Comparison of ENCODE assay signal across 8 mouse cellular contexts in the genomic region with DNA sequence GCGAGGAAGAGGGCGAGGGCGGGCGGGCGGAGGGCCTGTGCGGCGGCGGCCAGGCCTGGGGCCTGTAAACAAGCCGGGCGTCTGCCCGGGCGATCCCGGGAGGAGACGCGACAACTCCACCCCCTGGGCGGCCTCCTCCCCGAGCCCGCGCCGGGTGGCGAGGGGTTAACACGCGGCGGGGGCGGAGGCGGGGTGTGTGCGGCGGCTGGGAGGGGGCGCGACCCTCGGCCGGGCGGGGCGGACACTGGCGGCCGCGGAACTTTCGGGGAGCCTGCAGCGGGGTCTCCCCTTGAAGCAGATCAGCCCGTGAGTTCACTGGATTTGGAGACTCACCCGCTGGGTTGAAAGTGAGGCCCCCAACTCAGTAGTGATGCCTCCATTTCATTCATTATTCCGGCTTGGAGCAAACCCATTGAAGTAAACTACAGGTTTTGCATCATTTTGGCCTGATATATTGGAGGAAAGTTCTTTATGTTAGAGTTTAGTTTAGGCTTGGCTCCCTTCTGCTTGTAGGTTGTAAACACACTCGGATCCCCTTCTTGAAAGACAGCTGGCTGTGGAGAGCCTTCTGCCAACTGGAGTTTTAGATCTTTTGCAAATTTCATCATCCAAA. TPM values are rescaled to one million over a fixed set of nuclear protein-coding genes. Genes with fewer than 3 reads are reported as not detected.
A peak's percentile ranks its signal among the peaks of the same experiment; 100 is the strongest.
DNase-seq lines count a peak whose midpoint lies in the region; ATAC-seq and TF ChIP-seq lines count a peak whose summit lies in the region.

No protein-coding gene starts in this region.

- H3K4me2 ChIP-seq in heart, embryonic 11.5 days: peak overlapping the region; percentile 80
- H3K4me2 ChIP-seq in kidney, postnatal 0 days (ENCODE audit: low read length): peak overlapping the region; percentile 88
- H3K4me2 ChIP-seq in liver, embryonic 12.5 days: peak overlapping the region; percentile 86
- peak overlapping the region; percentile 58 for H3K4me2 ChIP-seq in stomach, embryonic 15.5 days

- H3K36me3 ChIP-seq in heart, embryonic 11.5 days (ENCODE audit: control insufficient read depth, insufficient read depth, low read length): no peaks in the 10 kb centered on the region
- no peaks in the 10 kb centered on the region for H3K36me3 ChIP-seq in kidney, postnatal 0 days (ENCODE audit: insufficient read depth, low read length)
- no peaks in the 10 kb centered on the region for H3K36me3 ChIP-seq in liver, embryonic 12.5 days
- H3K36me3 ChIP-seq in stomach, embryonic 15.5 days: no peaks in the 10 kb centered on the region

- DNase-seq in 3134 (ENCODE audit: extremely low read depth, insufficient read length, low spot score): peak; percentile 68
- peak; percentile 73 to 86 for DNase-seq in adrenal gland, postnatal 36 days
- DNase-seq in kidney, postnatal 0 days (ENCODE audit: low spot score): peak; percentile 80
- peak; percentile 17 to 25 for DNase-seq in natural killer cell, adult 2 months (ENCODE audit: low spot score in 2 of 2)

- TF ChIP-seq POLR2A in embryonic fibroblast, embryonic 13.5 days (IDR thresholded peaks at IDR 0.05; ENCODE audit: low read depth, low read length): peak; percentile 37; the same call in 1 of the 2 replicates

- under 1% methylated on average over 34 of the region's 43 CpGs for WGBS in heart, embryonic 11.5 days (ENCODE audit: insufficient replicate concordance)
- WGBS in kidney, postnatal 0 days: 2% methylated on average over 38 of the region's 43 CpGs
- WGBS in liver, embryonic 12.5 days (ENCODE audit: insufficient replicate concordance): under 1% methylated on average over 42 of the region's 43 CpGs
- under 1% methylated on average over 36 of the region's 43 CpGs for WGBS in stomach, embryonic 15.5 days

- H3K27ac ChIP-seq in embryonic fibroblast, embryonic 13.5 days (ENCODE audit: insufficient read depth, low read length): peak overlapping the region; percentile 81
- H3K27ac ChIP-seq in heart, embryonic 11.5 days (ENCODE audit: low read depth, low read length): peak overlapping the region; percentile 99
- H3K27ac ChIP-seq in kidney, postnatal 0 days: peak overlapping the region; percentile 99
- peak overlapping the region; percentile 98 for H3K27ac ChIP-seq in liver, embryonic 12.5 days
- H3K27ac ChIP-seq in stomach, embryonic 15.5 days: peak overlapping the region; percentile 97

- H3K9ac ChIP-seq in heart, embryonic 11.5 days (ENCODE audit: low read depth, low read length): peak overlapping the region; percentile 96
- H3K9ac ChIP-seq in kidney, postnatal 0 days (ENCODE audit: low read depth, low read length): peak overlapping the region; percentile 100
- peak overlapping the region; percentile 98 for H3K9ac ChIP-seq in liver, embryonic 12.5 days
- H3K9ac ChIP-seq in stomach, embryonic 15.5 days: peak overlapping the region; percentile 99

- TF ChIP-seq CTCF in embryonic fibroblast, embryonic 13.5 days (IDR thresholded peaks at IDR 0.05; ENCODE audit: borderline replicate concordance, insufficient read depth, low read length): no peak
- no peak for TF ChIP-seq CTCF in kidney, postnatal 0 days (IDR thresholded peaks at IDR 0.05; ENCODE audit: low read depth)

- ATAC-seq in heart, embryonic 11.5 days (replicated peaks; ENCODE audit: insufficient number of reproducible peaks, low FRiP score, low TSS enrichment): peak; percentile 78
- ATAC-seq in kidney, postnatal 0 days (replicated peaks; ENCODE audit: low FRiP score, low read depth): peak; percentile 71
- ATAC-seq in liver, embryonic 12.5 days: peak; percentile 80
- peak; percentile 76 for ATAC-seq in stomach, embryonic 15.5 days (ENCODE audit: insufficient read depth, low FRiP score, low read depth)

- peak overlapping the region; percentile 95 for H3K4me3 ChIP-seq in embryonic fibroblast, embryonic 13.5 days (ENCODE audit: insufficient read depth, low read length)
- H3K4me3 ChIP-seq in heart, embryonic 11.5 days (ENCODE audit: low read depth, low read length): peak overlapping the region; percentile 93
- peak overlapping the region; percentile 94 for H3K4me3 ChIP-seq in kidney, postnatal 0 days (replicated peaks; ENCODE audit: low read depth, low read length)
- H3K4me3 ChIP-seq in liver, embryonic 12.5 days: peak overlapping the region; percentile 85
- H3K4me3 ChIP-seq in stomach, embryonic 15.5 days (replicated peaks): peak overlapping the region; percentile 89

- H3K9me3 ChIP-seq in heart, embryonic 11.5 days (replicated peaks; ENCODE audit: control insufficient read depth, low read length): no peaks in the 10 kb centered on the region
- H3K9me3 ChIP-seq in kidney, postnatal 0 days (replicated peaks; ENCODE audit: low read length): no peaks in the 10 kb centered on the region
- H3K9me3 ChIP-seq in liver, embryonic 12.5 days (replicated peaks): no peaks in the 10 kb centered on the region
- H3K9me3 ChIP-seq in stomach, embryonic 15.5 days: no peaks in the 10 kb centered on the region

- H3K4me1 ChIP-seq in embryonic fibroblast, embryonic 13.5 days (ENCODE audit: control insufficient read depth, insufficient read depth, low read length): peaks cover 2% of the 10 kb centered on the region; the same call in 1 of the 2 replicates
- peaks cover 18% of the 10 kb centered on the region for H3K4me1 ChIP-seq in heart, embryonic 11.5 days (ENCODE audit: control insufficient read depth, insufficient read depth, low read length)
- H3K4me1 ChIP-seq in kidney, postnatal 0 days (replicated peaks; ENCODE audit: insufficient read depth, low read length): peaks cover 10% of the 10 kb centered on the region
- H3K4me1 ChIP-seq in liver, embryonic 12.5 days: peaks cover 48% of the 10 kb centered on the region
- peaks cover 10% of the 10 kb centered on the region for H3K4me1 ChIP-seq in stomach, embryonic 15.5 days

- no peaks in the 10 kb centered on the region for H3K27me3 ChIP-seq in heart, embryonic 11.5 days (ENCODE audit: control insufficient read depth, insufficient read depth, low read length)
- no peaks in the 10 kb centered on the region for H3K27me3 ChIP-seq in kidney, postnatal 0 days (ENCODE audit: insufficient read depth, low read length)
- no peaks in the 10 kb centered on the region for H3K27me3 ChIP-seq in liver, embryonic 12.5 days (replicated peaks)
- H3K27me3 ChIP-seq in stomach, embryonic 15.5 days (replicated peaks): no peaks in the 10 kb centered on the region

RNA-seq across cellular contexts. Expression of a gene that starts 4.5 kb away (rescaled TPM):
- total RNA-seq in adrenal gland, postnatal 36 days (2021): 100 to 1,000 TPM; 276 to 324 TPM
- polyA plus RNA-seq in embryonic fibroblast, embryonic 13.5 days (2011; ENCODE audit: insufficient read length, low read depth, missing spikeins): 153 and 158 TPM in 2 replicates
- polyA plus RNA-seq in heart, embryonic 11.5 days (2014; fragmentation: Nextera tagmentation; extraction: Ambion mirVana): 47.7 and 51.2 TPM in 2 replicates
- 52.6 and 53.5 TPM in 2 replicates for polyA plus RNA-seq in kidney, postnatal 0 days (2015; fragmentation: Nextera tagmentation; extraction: Ambion mirVana)
- polyA plus RNA-seq in liver, embryonic 12.5 days (2016; fragmentation: Nextera tagmentation; extraction: Ambion mirVana): 47.3 and 52.6 TPM in 2 replicates
- 50.9 and 51.9 TPM in 2 replicates for polyA plus RNA-seq in stomach, embryonic 15.5 days (2015; fragmentation: Nextera tagmentation; extraction: Ambion mirVana)

Comparison
In these comparisons a context has a peak if more than half of its experiments do, and no peak if none do; other contexts are left out.
1. Peak in every context shown above with its lines: DNase-seq, ATAC-seq, H3K4me3 ChIP-seq and H3K27ac ChIP-seq.
2. DNase-seq: peak in every context shown above with its lines; median percentile 80 in kidney, postnatal 0 days; 80 in adrenal gland, postnatal 36 days; 68 in 3134; 21 in natural killer cell, adult 2 months.